Mouse (Mus musculus) stomach, embryonic 16.5 days (tissue): ENCODE data around the gene Rnf31. TPM values are rescaled to one million over a fixed set of nuclear protein-coding genes. Genes with fewer than 3 reads are reported as not detected.
A peak's percentile ranks its signal among the peaks of the same experiment; 100 is the strongest.

Experiments
- ATAC-seq: fragments of 200-750 bp; cut with Nextera tagmentation; 2 replicates; pipeline ENCODE4 v1.8.0; 2017; ENCODE audit warnings: moderate number of reproducible peaks, moderate TSS enrichment; ENCODE audit not compliant: insufficient read depth, low FRiP score
- H3K27ac ChIP-seq: fragments of 300-500 bp; sonication (generic); 2 replicates; pipeline ENCODE4 v1.5.1; 2014; ENCODE audit warnings: low read length
- H3K27me3 ChIP-seq: fragments of 300-500 bp; sonication (generic); 2 replicates; pipeline ENCODE4 v1.6.1; 2014; ENCODE audit warnings: low read length, control low read depth, mixed read lengths; ENCODE audit not compliant: control insufficient read depth, insufficient read depth
- H3K36me3 ChIP-seq: fragments of 300-500 bp; sonication (generic); 2 replicates; pipeline ENCODE4 v1.6.1; 2014; ENCODE audit warnings: low read length; ENCODE audit not compliant: control insufficient read depth, insufficient read depth
- H3K4me1 ChIP-seq: fragments of 300-500 bp; sonication (generic); 2 replicates; pipeline ENCODE4 v1.6.1; 2014; ENCODE audit warnings: low read length, control low read depth, mixed read lengths; ENCODE audit not compliant: control insufficient read depth, insufficient read depth
- H3K4me2 ChIP-seq: fragments of 300-500 bp; sonication (generic); 2 replicates; pipeline ENCODE4 v1.6.1; 2014; ENCODE audit warnings: low read depth, low read length, mixed read lengths
- H3K4me3 ChIP-seq: fragments of 300-500 bp; sonication (generic); replicated peaks from 2 replicates; pipeline ENCODE4 v1.5.1; 2014; ENCODE audit warnings: mild to moderate bottlenecking, low read length
- H3K9ac ChIP-seq: fragments of 300-500 bp; sonication (generic); 2 replicates; pipeline ENCODE4 v1.6.1; 2014; ENCODE audit warnings: low read length
- H3K9me3 ChIP-seq: fragments of 300-500 bp; sonication (generic); replicated peaks from 2 replicates; pipeline ENCODE4 v1.6.1; 2016; ENCODE audit warnings: low read length, control low read depth; ENCODE audit not compliant: control insufficient read depth
- WGBS: fragments of 180-500 bp; shearing (Covaris S2); extraction: QIAGEN DNeasy Blood & Tissue Kit; methylation state at CpG from one replicate; pipeline ENCODE4 v1.1.7; 2014; 5-methylcytosine and 5-hydroxymethylcytosine counted together
- polyA plus RNA-seq: library from polyadenylated mRNA; unstranded; fragments of >200 nt; fragmentation: Nextera tagmentation; extraction: Ambion mirVana; gene quantifications from 2 replicates; pipeline ENCODE4 v1.2.1, GENCODE M21; 2015

Rnf31 gene
- polyA plus RNA-seq, 1 experiment from 2014 or later = 19.1 TPM

- Histone ChIP-seq H3K27me3 (no peaks in the 10 kb centered on the region), H3K9me3 (no peaks in the 10 kb centered on the region), H3K4me2 (no peak overlapping the region), H3K4me3 (no peak overlapping the region), H3K27ac (no peak overlapping the region), H3K36me3 (peaks cover 7% of the 10 kb centered on the region), H3K4me1 (peaks cover 20% of the 10 kb centered on the region), H3K9ac (no peak overlapping the region)
- no peak for ATAC-seq
- 68% methylated on average over 9 of the region's 9 CpGs for WGBS
Measured at GRCm38 (mm10) chr14:55581981-55582681, 9.4 kb upstream of the Rnf31 start.

- H3K27ac ChIP-seq = no peak overlapping the region
- peak overlapping the region; percentile 80 for H3K4me2 ChIP-seq
- H3K36me3 ChIP-seq = peaks cover 11% of the 10 kb centered on the region
- peaks cover 8% of the 10 kb centered on the region; the same call in 1 of the 2 replicates for H3K4me1 ChIP-seq
- peak overlapping the region; percentile 63 for H3K4me3 ChIP-seq
- ATAC-seq = no peak
- H3K9me3 ChIP-seq = no peaks in the 10 kb centered on the region
- WGBS = 37% methylated on average over 5 of the region's 5 CpGs
- peak overlapping the region; percentile 75 for H3K9ac ChIP-seq
- no peaks in the 10 kb centered on the region for H3K27me3 ChIP-seq
Measured at GRCm38 (mm10) chr14:55584303-55584701, 7.2 kb upstream of the Rnf31 start.

- H3K9me3 ChIP-seq = no peaks in the 10 kb centered on the region
- H3K4me3 ChIP-seq = peak within 1 kb of the TSS; percentile 63
- H3K9ac ChIP-seq = peak within 1 kb of the TSS; percentile 75
- peak within 1 kb of the TSS; percentile 80 for H3K4me2 ChIP-seq
- peak; percentile 89 for ATAC-seq
- H3K27me3 ChIP-seq = no peaks in the 10 kb centered on the region
- peaks cover 11% of the 10 kb centered on the region for H3K36me3 ChIP-seq
- H3K4me1 ChIP-seq = peaks cover 12% of the 10 kb centered on the region
- H3K27ac ChIP-seq = peak within 1 kb of the TSS; percentile 67
- WGBS = 3% methylated on average over 43 of the region's 43 CpGs
Measured at GRCm38 (mm10) chr14:55584702-55585565, 6.6 kb upstream of the Rnf31 start, which contains the start of gene Emc9. Gene Emc9 (minus strand): TSS chr14:55585302.

- Histone ChIP-seq H3K9ac (0 out of 2 replicates have a peak overlapping the region, but pooled peaks have one; percentile 18), H3K4me3 (peak overlapping the region; percentile 63)
- 46% methylated on average over 6 of the region's 6 CpGs for WGBS
Measured at GRCm38 (mm10) chr14:55585566-55585960, 5.9 kb upstream of the Rnf31 start.

GRCm38 (mm10) chr14:55586149-55586548 lies 5.4 kb upstream of the Rnf31 start:
- 89% methylated on average over 2 of the region's 2 CpGs for WGBS
- Histone ChIP-seq H3K27me3 (no peaks in the 10 kb centered on the region), H3K4me1 (peaks cover 15% of the 10 kb centered on the region), H3K4me2 (no peak overlapping the region), H3K4me3 (no peak overlapping the region), H3K9ac (no peak overlapping the region), H3K27ac (peak overlapping the region; percentile 67; the same call in 1 of the 2 replicates), H3K36me3 (0 out of 2 replicates have a peak, but pooled peaks cover 4% of the 10 kb centered on the region), H3K9me3 (no peaks in the 10 kb centered on the region)
- no peak for ATAC-seq

More at GRCm38 (mm10) chr14:55585566-55585960, 5.9 kb upstream of the Rnf31 start:
- peaks cover 7% of the 10 kb centered on the region; the same call in 1 of the 2 replicates for H3K36me3 ChIP-seq
- peaks cover 15% of the 10 kb centered on the region for H3K4me1 ChIP-seq
- no peaks in the 10 kb centered on the region for H3K9me3 ChIP-seq
- H3K27me3 ChIP-seq = no peaks in the 10 kb centered on the region
- H3K4me2 ChIP-seq = peak overlapping the region; percentile 80
- peak; percentile 51 for ATAC-seq
- H3K27ac ChIP-seq = peak overlapping the region; percentile 67

- H3K4me1 ChIP-seq = peaks cover 29% of the 10 kb centered on the region
- no peaks in the 10 kb centered on the region for H3K27me3 ChIP-seq
- no peak overlapping the region for H3K4me2 ChIP-seq
- no peaks in the 10 kb centered on the region for H3K9me3 ChIP-seq
- H3K4me3 ChIP-seq = no peak overlapping the region
- 0 out of 2 replicates have a peak, but pooled peaks cover 4% of the 10 kb centered on the region for H3K36me3 ChIP-seq
- no peak for ATAC-seq
- H3K9ac ChIP-seq = no peak overlapping the region
- 90% methylated on average over 5 of the region's 5 CpGs for whole genome bisulfite sequencing
- H3K27ac ChIP-seq = no peak overlapping the region
Measured at GRCm38 (mm10) chr14:55589271-55589670, 2.2 kb upstream of the Rnf31 start.

GRCm38 (mm10) chr14:55589771-55590448 lies 1.6 kb upstream of the Rnf31 start:
- 75% methylated on average over 11 of the region's 11 CpGs for WGBS
- Histone ChIP-seq H3K9ac (peak overlapping the region; percentile 86), H3K4me1 (peaks cover 29% of the 10 kb centered on the region), H3K36me3 (0 out of 2 replicates have a peak, but pooled peaks cover 5% of the 10 kb centered on the region), H3K4me3 (peak overlapping the region; percentile 94), H3K9me3 (no peaks in the 10 kb centered on the region), H3K27me3 (no peaks in the 10 kb centered on the region), H3K27ac (no peak overlapping the region; the same call in 1 of the 2 replicates), H3K4me2 (peak overlapping the region; percentile 77)
- no peak for ATAC-seq

- Histone ChIP-seq H3K9ac (peak within 1 kb of the TSS; percentile 86), H3K27ac (peak within 1 kb of the TSS; percentile 100), H3K4me3 (peak within 1 kb of the TSS; percentile 94), H3K36me3 (peaks cover 13% of the 10 kb centered on the region; the same call in 1 of the 2 replicates), H3K4me1 (peaks cover 22% of the 10 kb centered on the region), H3K4me2 (peak within 1 kb of the TSS; percentile 92), H3K9me3 (no peaks in the 10 kb centered on the region), H3K27me3 (no peaks in the 10 kb centered on the region)
- 2% methylated on average over 22 of the region's 22 CpGs for WGBS
- peak; percentile 97 for ATAC-seq
Measured at GRCm38 (mm10) chr14:55590748-55591330, 669 bp upstream of the Rnf31 start, which contains the start of gene Psme2. Gene Psme2 (minus strand): TSS chr14:55591113.
